Mouse (Mus musculus): ENCODE results near the gene P3h3.
"Not testable (repeated sequence)": the region's sequence is repeated elsewhere in the genome, so short reads cannot be mapped to it uniquely, and the experiment has no call there.

Gene P3h3

DNA sequence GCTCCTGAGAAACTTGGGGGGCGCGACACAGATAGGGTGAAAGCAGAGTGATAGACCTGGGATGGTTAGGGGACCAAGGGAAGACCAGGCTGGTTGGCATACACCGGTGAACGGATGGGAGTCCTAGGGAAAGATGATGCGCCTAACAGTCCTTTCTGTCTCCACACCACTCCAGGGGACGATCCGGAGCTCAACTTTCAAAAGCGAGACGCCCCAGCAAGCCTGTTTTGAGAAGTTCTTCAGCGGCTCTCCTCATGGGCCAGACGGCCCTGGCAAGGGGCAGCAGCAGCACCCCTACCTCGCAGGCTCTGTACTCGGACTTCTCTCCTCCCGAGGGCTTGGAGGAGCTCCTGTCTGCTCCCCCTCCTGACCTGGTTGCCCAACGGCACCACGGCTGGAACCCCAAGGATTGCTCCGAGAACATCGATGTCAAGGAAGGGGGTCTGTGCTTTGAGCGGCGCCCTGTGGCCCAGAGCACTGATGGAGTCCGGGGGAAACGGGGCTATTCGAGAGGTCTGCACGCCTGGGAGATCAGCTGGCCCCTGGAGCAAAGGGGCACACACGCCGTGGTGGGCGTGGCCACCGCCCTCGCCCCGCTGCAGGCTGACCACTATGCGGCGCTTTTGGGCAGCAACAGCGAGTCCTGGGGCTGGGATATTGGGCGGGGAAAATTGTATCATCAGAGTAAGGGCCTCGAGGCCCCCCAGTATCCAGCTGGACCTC is 48.3 kb downstream of the P3h3 start:
- DNase-seq (ENCODE audit: low spot score in 2 of 2) = no peak

DNA sequence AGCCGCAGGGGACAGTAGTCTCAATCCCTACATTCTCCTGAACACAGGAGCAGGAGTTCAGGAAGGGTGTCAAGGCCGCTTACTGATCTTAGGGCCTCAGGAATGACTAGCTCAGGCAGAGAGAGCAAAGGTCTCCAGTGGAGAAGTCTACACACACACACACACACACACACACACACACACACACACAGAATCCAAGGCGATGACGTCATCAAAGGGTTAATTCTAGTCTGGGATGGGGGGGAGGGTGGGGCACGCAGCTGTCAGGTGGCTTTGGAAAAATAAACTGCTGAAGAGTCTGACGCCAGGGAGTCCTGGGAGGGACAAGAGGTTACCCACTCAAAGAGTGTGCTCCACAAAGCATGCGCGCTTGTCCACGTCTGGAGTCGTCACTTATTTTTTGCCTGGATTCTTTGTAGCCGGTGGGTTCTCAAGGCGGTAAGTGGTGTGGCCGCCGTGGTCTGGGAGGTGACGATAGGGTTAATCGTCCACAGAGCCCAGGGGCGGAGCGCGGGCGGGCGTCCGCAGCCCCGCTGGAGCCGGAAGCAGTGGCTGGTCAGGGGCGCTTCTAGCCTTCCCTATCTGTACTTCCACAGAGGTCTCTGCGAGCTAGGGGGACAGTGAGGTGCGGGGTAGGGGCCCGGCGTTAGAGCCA is 49.1 kb downstream of the P3h3 start, which contains the start of gene Spsb2:
TSS of gene Spsb2 (plus strand) at position 304 of the 655 bp plus-strand sequence.
- DNase-seq (ENCODE audit: low spot score in 2 of 2) = no peak

DNA sequence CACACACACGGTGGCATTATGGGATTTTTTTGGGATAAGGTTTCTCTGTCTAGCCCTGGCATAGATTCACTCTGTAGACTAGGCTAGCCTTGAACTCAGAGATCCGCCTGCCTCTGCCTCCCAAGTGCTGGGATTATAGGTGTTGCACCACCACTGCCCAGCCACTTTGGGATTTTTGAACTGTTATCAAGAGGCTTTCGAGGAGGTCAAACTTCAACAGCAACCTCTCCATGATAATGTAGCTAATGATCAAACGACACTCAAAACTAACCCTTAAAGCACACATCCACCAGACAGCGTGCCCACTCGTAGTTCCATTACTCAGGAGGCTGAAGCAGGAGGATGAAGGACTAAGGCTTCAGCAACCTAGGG is 49.6 kb downstream of the P3h3 start:
- no peak for DNase-seq (ENCODE audit: low spot score in 2 of 2)

DNA sequence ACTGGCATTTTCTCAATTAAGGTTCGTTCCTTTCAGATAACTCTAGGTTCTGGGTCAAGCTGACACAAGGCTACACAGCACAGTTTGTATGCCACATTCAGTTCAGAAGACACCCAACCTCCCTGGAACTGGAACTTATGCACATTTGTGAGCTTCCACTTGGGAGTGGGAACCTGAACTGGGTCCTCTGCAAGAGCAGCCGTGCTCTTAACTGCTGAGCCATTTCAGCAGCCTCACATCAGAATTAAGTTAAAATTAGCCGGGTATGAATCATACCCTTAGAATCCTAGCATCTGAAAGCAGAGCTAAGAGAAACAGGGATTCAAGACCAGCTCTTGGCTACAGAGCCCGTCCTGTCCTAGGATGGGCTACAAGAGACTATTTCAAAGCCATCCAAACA is 50.2 kb downstream of the P3h3 start:
- no peak for DNase-seq (ENCODE audit: low spot score in 2 of 2)

DNA sequence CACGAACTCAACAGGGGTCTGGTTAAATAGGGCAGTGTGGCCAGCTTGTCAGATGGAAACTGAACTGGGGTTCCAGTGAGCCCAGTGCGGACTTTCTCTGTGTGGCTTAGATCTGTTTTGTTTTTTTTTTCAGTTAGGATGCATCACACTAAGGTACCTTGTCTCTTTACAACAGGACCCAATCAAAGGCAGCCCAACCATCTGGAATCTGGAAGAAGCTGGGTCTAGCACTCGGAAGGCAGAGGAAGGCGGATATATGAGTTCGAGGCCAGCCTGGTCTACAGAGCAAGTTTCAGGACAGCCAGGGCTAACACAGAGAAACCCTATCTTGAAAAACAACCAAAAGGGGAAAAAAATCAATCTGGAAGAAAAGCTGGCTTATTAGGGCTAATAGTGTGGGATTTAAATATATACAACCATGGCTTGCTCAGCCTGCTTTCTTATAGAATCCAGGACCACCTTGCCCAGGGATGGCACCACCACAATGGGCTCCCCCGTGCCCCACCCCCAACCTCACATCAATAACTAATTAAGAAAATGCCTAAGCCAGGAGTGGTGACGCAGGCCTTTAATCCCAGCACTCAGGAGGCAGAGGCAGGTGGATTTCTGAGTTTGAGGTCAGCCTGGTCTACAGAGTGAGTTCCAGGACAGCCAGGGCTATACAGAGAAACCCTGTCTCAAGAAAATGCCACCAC is 51.0 kb downstream of the P3h3 start:
- no peak for DNase-seq (ENCODE audit: low spot score in 2 of 2)

DNA sequence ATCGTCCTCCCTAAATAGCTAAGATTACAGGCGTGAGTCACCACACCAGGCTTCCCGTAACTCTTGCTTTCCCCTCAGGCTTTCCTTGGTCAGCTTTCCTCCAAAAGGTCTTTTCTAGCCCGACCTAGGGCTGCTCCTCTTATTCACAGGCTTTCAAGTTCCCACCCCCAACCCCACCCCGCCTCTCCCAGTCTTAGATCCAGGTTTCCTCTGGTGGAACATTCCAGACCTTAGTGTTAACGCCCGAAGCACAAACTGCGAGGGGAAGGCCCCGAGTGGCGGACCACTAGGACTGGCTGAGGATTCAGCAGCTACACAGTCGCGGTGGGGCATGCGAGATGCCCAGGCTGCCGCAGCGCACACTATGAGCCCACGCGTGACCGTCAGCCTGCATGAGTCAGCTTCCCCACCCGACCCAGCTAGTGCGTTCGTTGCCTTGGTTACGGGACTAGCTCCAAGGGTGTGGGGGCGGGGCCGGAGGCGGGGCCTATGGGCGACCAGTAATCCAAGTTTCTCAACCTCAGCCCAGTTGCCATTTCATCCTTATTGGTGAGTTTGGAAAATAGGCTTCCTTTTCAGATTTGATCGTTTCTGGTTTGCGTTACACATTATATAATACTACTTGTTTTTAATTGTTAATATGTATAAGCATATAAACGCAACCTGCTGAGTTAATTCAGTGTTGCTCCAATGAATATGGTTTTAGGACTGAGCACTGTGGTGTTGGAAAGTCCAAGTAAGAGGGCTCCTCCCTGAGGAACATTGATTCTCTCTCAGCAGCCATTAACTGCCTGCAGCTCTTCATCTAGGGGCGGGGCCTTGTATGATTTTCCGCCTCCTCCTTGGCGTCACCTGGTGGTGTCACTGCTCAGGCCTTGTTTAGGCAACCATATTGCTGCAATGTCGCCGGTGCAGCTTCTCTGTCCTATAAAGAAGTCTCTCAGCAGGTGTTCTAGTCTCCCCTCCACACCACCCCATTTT is 51.9 kb downstream of the P3h3 start:
- peak; percentile 96 for DNase-seq (ENCODE audit: low spot score in 2 of 2)

DNA sequence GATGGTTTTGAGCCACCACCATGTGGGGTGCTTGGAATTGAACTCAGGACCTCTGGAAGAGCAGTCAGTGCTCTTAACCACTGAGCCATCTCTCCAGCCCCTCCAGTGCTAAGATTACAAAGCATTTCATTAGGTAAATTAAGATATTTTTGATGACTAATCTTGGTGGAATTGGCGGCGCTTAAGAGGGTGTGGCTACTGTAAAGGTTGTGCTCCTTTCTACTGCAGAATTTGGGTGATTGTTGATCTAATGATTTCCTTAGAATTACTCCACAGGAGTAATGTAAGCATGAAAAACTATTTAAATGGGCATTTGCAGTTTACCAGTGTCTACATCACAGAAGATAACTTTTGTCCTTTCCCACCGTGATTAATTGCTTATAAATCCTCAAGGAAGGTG is 53.2 kb downstream of the P3h3 start:
- no peak for DNase-seq (ENCODE audit: low spot score in 2 of 2)

DNA sequence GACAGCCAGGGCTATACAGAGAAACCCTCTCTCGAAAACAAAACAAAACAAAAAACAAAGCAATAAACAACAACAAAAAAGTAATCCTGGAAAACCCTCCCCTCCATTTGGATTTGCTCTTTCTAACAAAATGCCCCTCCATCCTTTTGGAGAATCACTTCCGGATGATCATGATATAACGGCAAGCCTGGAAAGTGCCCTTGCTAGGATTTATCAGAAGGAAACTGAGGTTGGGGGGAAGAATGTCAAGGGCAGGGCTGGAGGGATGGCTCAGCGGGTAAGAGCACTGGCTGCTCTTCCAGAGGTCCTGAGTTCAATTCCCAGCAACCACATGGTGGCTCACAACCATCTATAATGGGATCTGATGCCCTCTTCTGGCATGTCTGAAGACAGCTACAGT is 53.9 kb downstream of the P3h3 start:
- DNase-seq (ENCODE audit: low spot score in 2 of 2) = not testable (repeated sequence)

DNA sequence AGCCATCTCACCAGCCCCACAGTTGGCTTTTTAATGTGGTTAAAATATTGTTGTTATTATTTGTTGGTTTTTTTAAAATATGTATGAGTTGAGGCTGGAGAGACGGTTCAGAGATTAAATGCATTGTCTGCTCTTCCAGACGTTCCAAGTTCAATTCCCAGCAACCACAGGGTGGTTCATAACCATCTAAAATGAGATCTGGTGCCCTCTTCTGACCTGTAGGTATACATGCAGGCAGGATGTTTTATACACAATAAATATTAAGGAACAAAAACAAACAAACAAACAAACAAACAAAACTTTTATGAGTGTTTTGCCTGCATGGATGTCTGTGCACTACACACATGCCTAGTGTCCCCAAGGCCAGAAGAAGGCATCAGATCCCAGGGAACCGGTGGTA is 54.5 kb downstream of the P3h3 start:
- no peak for DNase-seq (ENCODE audit: low spot score in 2 of 2)

DNA sequence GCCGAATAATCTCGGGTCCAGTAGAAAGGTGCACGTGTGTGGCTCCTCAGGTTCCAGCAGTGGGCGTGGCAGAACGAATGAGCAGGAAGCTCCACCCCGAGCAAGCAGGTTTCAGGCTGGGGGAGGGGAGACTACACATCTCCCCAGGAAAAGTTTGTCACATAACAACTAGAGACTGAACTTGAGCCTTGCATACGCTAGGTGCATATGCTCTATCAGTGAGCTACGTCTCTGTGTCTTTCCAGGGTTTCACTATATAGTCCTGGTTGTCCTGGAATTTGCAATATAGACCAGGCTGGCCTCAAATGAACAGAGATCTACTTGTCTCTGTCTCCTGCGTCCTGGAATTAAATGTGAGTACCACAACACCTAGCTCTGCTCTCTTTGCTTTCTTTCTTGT is 55.2 kb downstream of the P3h3 start:
- DNase-seq (ENCODE audit: low spot score in 2 of 2) = not testable (repeated sequence)

DNA sequence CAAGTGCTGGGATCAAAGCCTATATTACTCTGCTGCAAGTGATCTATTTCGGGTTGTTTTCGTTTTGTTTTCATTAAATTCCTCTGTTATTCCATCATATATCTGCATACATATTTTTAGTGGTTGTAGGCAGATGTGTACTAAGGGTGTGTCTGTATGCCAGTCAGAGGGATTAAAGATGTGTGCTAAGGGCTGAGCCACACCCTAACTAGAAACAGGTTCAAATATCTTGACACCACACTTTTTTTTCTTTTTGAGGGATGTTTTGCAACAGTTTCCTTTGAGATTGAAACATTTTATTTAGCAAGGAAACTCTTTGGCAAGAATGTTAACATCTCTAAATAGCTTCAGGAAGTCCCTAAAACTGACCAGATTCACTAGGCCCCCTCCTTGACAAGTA is 61.4 kb downstream of the P3h3 start:
- DNase-seq (ENCODE audit: low spot score in 2 of 2) = no peak

DNA sequence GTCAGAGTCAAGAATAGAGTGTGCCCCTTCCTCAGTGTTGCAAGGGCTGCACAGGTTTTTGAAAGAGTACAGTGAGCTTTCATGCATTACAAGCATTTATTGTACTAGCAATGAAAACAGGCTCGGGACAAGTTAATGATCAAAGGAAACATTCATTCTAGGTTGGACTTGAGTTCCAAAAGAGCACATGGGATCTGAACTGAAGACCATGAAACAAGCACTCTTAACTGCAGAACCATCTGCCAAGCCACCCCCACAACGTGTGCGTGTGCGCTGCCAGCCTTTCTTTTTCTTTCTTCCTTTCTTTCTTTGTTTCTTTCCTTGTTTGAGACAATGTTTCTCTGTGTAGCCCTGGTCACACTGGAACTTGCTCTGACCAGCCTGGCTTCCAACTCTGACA is 61.8 kb downstream of the P3h3 start:
- no peak for DNase-seq (ENCODE audit: low spot score in 2 of 2)

DNA sequence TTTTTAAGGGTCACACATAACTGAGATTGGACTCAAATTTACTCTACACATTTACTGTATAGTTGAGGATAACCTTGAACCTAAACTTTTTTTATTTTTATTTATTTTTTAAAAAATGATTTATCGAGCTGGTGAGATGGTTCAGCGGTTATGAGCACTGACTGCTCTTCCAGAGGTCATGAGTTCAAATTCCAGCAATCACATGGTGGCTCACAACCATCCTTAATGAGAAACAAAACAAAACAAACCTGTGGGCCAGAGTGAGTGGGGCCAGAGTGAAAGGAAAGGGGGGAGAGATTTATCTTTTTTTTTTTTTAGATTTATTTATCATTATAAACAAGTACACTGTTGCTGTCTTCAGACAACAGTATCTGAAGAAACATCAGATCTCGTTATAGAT is 65.6 kb downstream of the P3h3 start:
- DNase-seq (ENCODE audit: low spot score in 2 of 2) = no peak

Data from right cerebral cortex, postnatal 36 days (tissue).